ENCODE assay signal across 7 mouse cellular contexts in genomic region chr5:137583670-137584169, GRCm38 (mm10). TPM values are rescaled to one million over a fixed set of nuclear protein-coding genes. Genes with fewer than 3 reads are reported as not detected.
DNase-seq lines count a peak whose midpoint lies in the region; ATAC-seq and TF ChIP-seq lines count a peak whose summit lies in the region.

No protein-coding gene starts in this region.

- WGBS in intestine, postnatal 0 days = 26% methylated on average over 27 of the region's 27 CpGs
- WGBS in lung, embryonic 14.5 days = 15% methylated on average over 27 of the region's 27 CpGs

- H3K27ac ChIP-seq in ES-Bruce4 (ENCODE audit: insufficient read depth, low read length) = no peak overlapping the region
- no peak overlapping the region for H3K27ac ChIP-seq in intestine, postnatal 0 days (ENCODE audit: low read depth, low read length)
- no peak overlapping the region for H3K27ac ChIP-seq in lung, embryonic 14.5 days (ENCODE audit: low read depth)

- H3K4me1 ChIP-seq in ES-Bruce4 (ENCODE audit: control insufficient read depth, insufficient read depth, low read length) = no peaks in the 10 kb centered on the region
- no peaks in the 10 kb centered on the region for H3K4me1 ChIP-seq in intestine, postnatal 0 days (replicated peaks; ENCODE audit: control insufficient read depth, insufficient read depth, low read length)
- H3K4me1 ChIP-seq in lung, embryonic 14.5 days (ENCODE audit: insufficient read depth) = no peaks in the 10 kb centered on the region

- TF ChIP-seq CTCF in ES-Bruce4 (IDR thresholded peaks at IDR 0.05; ENCODE audit: low read depth, low read length) = peak; percentile 5
- TF ChIP-seq CTCF in intestine, postnatal 0 days (IDR thresholded peaks at IDR 0.05; ENCODE audit: low read depth) = 0 out of 2 replicates have a peak, but pooled peaks have one; percentile 21
- TF ChIP-seq CTCF in lung, embryonic 14.5 days (IDR thresholded peaks at IDR 0.05; ENCODE audit: low read depth) = peak; percentile 37; the same call in 1 of the 2 replicates

- no peaks in the 10 kb centered on the region for H3K9me3 ChIP-seq in ES-Bruce4 (replicated peaks; ENCODE audit: control insufficient read depth, insufficient read depth, low read length, poor library complexity, severe bottlenecking)
- H3K9me3 ChIP-seq in intestine, postnatal 0 days (ENCODE audit: control insufficient read depth) = no peaks in the 10 kb centered on the region
- no peaks in the 10 kb centered on the region for H3K9me3 ChIP-seq in lung, embryonic 14.5 days (ENCODE audit: low read depth, low read length)

- 0 out of 2 replicates have a peak overlapping the region, but pooled peaks have one; percentile 2 for H3K9ac ChIP-seq in ES-Bruce4 (ENCODE audit: low read depth, poor library complexity, severe bottlenecking)
- H3K9ac ChIP-seq in intestine, postnatal 0 days (ENCODE audit: low read depth, low read length) = no peak overlapping the region
- H3K9ac ChIP-seq in lung, embryonic 14.5 days = peak overlapping the region; percentile 47

- peak overlapping the region; percentile 37 for H3K4me3 ChIP-seq in ES-Bruce4 (ENCODE audit: low read depth, low read length)
- H3K4me3 ChIP-seq in intestine, postnatal 0 days (ENCODE audit: low read depth, low read length) = peak overlapping the region; percentile 34
- peak overlapping the region; percentile 36 for H3K4me3 ChIP-seq in lung, embryonic 14.5 days (ENCODE audit: low read depth, low read length)

- no peaks in the 10 kb centered on the region for H3K27me3 ChIP-seq in ES-Bruce4 (ENCODE audit: control insufficient read depth, insufficient read depth, low read length, poor library complexity, severe bottlenecking)
- peaks cover 17% of the 10 kb centered on the region for H3K27me3 ChIP-seq in intestine, postnatal 0 days (replicated peaks; ENCODE audit: control insufficient read depth, insufficient read depth, low read length)
- peaks cover 5% of the 10 kb centered on the region; the same call in 1 of the 2 replicates for H3K27me3 ChIP-seq in lung, embryonic 14.5 days (ENCODE audit: insufficient read depth, low read length)

- no peak for TF ChIP-seq POLR2A in ES-Bruce4 (IDR thresholded peaks at IDR 0.05; ENCODE audit: insufficient read depth, low read length)

- H3K36me3 ChIP-seq in ES-Bruce4 (ENCODE audit: control insufficient read depth, insufficient read depth, low read length, poor library complexity, severe bottlenecking) = no peaks in the 10 kb centered on the region
- no peaks in the 10 kb centered on the region for H3K36me3 ChIP-seq in intestine, postnatal 0 days (ENCODE audit: control insufficient read depth, insufficient read depth)
- H3K36me3 ChIP-seq in lung, embryonic 14.5 days (ENCODE audit: insufficient read depth) = no peaks in the 10 kb centered on the region

- no peak for ATAC-seq in intestine, postnatal 0 days
- ATAC-seq in lung, embryonic 14.5 days (ENCODE audit: insufficient read depth) = peak; percentile 76

- no peak for TF ChIP-seq EP300 in ES-Bruce4 (IDR thresholded peaks at IDR 0.05; ENCODE audit: insufficient read depth, low read depth, low read length)

- DNase-seq in MN1 (ENCODE audit: low spot score) (peak; percentile 90), adipocyte (ENCODE audit: low spot score) (no peak)
- DNase-seq in forelimb bud, embryonic 11.5 days (ENCODE audit: low read depth, low spot score) = peak; percentile 12
- peak; percentile 77 for DNase-seq in lung, embryonic 14.5 days
- peak; percentile 82 to 88 for DNase-seq in right cerebral cortex, postnatal 10 days (ENCODE audit: low spot score in 2 of 2)

- H3K4me2 ChIP-seq in intestine, postnatal 0 days (replicated peaks; ENCODE audit: low read depth) = peak overlapping the region; percentile 54
- H3K4me2 ChIP-seq in lung, embryonic 14.5 days = peak overlapping the region; percentile 63

RNA-seq across cellular contexts. Expression of gene Tfr2, which starts 14.1 kb away (rescaled TPM):
- 2.3 and 5.4 TPM in 2 replicates for polyA plus RNA-seq in ES-Bruce4 (2011; ENCODE audit: insufficient read depth, insufficient read length, low read depth, missing spikeins)
- 0.27 and 0.50 TPM in 2 replicates for polyA plus RNA-seq in intestine, postnatal 0 days (2015; fragmentation: Nextera tagmentation; extraction: Ambion mirVana)
- polyA plus RNA-seq in lung, embryonic 14.5 days (2014; fragmentation: Nextera tagmentation; extraction: Ambion mirVana) = 0.31 and 0.47 TPM in 2 replicates

RNA-seq across cellular contexts. Expression of gene Mospd3, which starts 17.1 kb away (rescaled TPM):
- 20.3 and 22.4 TPM in 2 replicates for polyA plus RNA-seq in ES-Bruce4 (2011; ENCODE audit: insufficient read depth, insufficient read length, low read depth, missing spikeins)
- 35.3 and 38.0 TPM in 2 replicates for polyA plus RNA-seq in intestine, postnatal 0 days (2015; fragmentation: Nextera tagmentation; extraction: Ambion mirVana)
- polyA plus RNA-seq in lung, embryonic 14.5 days (2014; fragmentation: Nextera tagmentation; extraction: Ambion mirVana) = 33.9 and 37.8 TPM in 2 replicates

RNA-seq across cellular contexts. Expression of gene Pcolce, which starts 29.9 kb away (rescaled TPM):
- polyA plus RNA-seq in ES-Bruce4 (2011; ENCODE audit: insufficient read depth, insufficient read length, low read depth, missing spikeins) = 49.2 and 60.6 TPM in 2 replicates
- polyA plus RNA-seq in intestine, postnatal 0 days (2015; fragmentation: Nextera tagmentation; extraction: Ambion mirVana) = 44.2 and 44.6 TPM in 2 replicates
- 130 and 148 TPM in 2 replicates for polyA plus RNA-seq in lung, embryonic 14.5 days (2014; fragmentation: Nextera tagmentation; extraction: Ambion mirVana)

RNA-seq across cellular contexts. Expression of gene Actl6b, which starts 30.4 kb away (rescaled TPM):
- not detected in 2 replicates for polyA plus RNA-seq in ES-Bruce4 (2011; ENCODE audit: insufficient read depth, insufficient read length, low read depth, missing spikeins)
- 2.1 and 2.9 TPM in 2 replicates for polyA plus RNA-seq in intestine, postnatal 0 days (2015; fragmentation: Nextera tagmentation; extraction: Ambion mirVana)
- 0.26 TPM in 1 of 2 replicates, not detected in the other for polyA plus RNA-seq in lung, embryonic 14.5 days (2014; fragmentation: Nextera tagmentation; extraction: Ambion mirVana)

RNA-seq across cellular contexts. Expression of gene Fbxo24, which starts 45.1 kb away (rescaled TPM):
- 0.48 and 0.94 TPM in 2 replicates for polyA plus RNA-seq in ES-Bruce4 (2011; ENCODE audit: insufficient read depth, insufficient read length, low read depth, missing spikeins)
- 0.16 and 0.25 TPM in 2 replicates for polyA plus RNA-seq in intestine, postnatal 0 days (2015; fragmentation: Nextera tagmentation; extraction: Ambion mirVana)
- polyA plus RNA-seq in lung, embryonic 14.5 days (2014; fragmentation: Nextera tagmentation; extraction: Ambion mirVana) = 0.19 TPM in 1 of 2 replicates, not detected in the other
